Mouse (Mus musculus) kidney, adult 11 months (tissue): ENCODE data around the gene Ncoa6.
A peak's percentile ranks its signal among the peaks of the same experiment; 100 is the strongest.

Source experiments
- DNase-seq: peaks from one replicate; pipeline ENCODE4 v3.0.0; 2022

Gene Ncoa6

DNA sequence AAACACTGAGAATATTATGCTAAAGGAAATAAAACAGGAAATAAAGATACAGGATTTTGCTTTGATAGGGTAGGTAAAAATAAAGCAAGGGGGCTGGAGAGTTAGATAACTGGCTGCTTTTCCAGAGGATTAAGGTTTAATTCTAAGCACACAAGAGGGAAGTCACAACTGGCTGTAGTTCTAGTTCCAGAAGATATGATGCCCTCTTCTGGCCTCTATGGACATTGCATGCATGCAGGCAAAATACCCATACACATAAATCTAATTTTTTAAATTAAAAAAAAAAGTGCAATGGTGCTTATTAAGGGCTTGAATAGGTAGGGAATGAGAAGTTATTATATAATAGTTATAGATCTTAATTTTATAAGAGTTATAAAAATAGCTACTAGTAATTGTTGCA, 37.2 kb downstream of the Ncoa6 start:
- no peak for DNase-seq

DNA sequence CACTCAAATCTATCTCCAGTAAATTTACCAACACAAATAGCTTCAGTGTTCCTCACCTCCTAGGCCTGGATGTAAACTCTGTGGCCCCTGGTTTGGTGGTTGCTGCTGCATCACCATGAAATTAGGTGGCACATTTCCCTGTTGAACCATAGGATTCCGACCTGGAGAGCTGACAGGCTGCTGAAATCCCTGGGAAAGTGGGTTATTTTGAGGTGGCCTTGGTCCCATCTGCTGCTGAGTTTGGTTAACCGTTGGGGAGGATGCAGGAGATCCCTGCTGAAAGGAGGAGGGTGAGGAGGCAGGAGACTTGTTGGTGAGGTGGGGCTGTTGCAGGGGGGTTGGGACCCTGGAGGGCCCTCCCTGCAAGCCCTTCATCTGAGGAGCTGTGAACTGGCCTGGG, 52.8 kb downstream of the Ncoa6 start:
- DNase-seq: no peak

DNA sequence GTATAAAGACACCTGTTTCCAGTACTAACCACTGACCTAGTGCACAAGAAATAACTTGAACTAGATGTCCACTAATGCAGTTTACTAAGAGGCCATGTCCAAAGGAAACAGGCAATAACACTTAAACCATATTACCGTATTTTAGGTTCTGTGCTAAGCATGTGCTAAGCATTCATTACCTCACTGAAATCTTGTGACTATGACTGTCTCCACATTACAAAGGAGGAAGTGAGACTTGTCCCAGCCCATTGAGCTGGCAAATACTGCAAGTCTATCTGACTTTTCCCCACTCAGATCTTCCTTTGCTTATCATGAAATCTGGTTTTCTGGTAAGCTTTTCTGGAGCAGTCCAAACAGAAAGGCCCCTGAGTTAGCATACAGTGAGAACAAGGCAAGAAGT, 69.1 kb downstream of the Ncoa6 start:
- DNase-seq: no peak

DNA sequence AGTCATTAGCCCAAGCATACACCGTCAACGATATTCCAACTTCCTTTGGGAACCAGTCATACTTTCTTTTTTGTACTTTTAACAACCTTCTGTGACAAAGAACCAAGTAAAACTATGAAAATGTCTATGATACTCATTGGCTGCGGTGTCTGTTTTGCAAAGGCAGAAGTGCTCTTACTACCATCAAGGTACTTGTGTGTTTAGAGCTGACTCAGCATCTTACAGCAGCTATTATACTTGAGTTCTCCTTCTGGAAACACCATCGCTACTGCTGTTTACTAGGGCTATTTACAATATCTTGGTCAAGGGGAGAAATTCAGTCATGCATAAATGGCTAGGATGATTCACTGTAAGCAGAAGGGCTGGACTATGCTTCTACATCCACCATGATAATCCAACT, 71.8 kb downstream of the Ncoa6 start:
- DNase-seq: no peak

DNA sequence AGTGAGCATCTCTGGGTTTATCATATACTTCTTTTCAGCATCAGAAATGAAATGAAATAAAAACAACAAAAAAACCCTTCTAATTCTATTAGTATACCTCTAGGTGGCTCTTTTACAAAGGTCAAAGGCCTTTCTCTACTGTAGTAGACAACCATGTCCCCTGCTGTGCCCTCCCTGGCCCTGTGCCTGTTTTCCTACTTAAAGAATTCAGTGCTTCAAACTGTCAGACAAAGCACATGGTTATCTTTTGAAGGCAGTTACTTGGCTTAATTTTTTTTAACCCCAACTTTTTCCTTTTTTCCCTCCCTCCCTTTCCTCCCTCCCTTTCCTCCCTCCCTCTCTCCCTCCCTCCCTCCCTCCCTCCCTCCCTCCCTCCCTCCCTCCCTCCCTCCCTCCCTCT, 73.4 kb downstream of the Ncoa6 start:
- DNase-seq: no peak

DNA sequence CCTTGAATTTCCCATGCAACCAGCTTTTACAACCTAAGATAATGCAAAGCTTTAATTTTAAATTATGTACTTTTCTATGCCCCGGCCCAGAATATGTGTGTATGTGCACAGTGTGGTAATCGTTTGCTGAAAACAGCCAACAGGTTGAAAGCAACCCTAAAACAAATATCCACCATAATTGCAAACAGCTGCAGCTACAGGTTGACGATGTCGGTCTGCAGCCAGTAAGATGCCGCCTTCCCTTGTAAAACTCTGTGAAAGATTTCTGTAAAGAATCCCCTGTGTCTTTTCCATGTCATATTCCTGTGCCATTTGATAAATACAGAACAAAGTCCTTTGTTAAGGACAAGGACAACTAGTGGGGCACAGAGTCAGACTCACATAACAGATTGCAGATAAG, 79.1 kb downstream of the Ncoa6 start:
- DNase-seq: no peak

DNA sequence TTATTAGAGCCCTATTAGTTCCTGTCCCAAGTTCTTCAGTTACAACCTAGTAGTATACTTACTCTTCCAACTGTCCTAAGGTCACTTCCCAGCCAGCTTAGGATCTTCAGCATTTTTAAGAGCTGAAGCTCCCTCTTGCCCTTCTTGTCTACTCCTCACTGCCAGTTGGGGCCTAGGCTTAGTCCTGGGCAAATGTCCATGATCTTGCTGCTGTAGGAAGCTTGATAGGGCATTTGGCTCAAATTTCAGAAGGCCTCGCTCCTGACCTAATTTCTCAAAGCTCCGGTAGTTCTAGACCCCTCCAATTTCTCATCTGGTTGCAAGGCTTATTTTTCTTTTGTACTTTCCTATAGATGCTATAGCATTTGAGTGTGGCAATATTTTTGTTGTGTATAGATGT, 85.1 kb downstream of the Ncoa6 start:
- DNase-seq: no peak

DNA sequence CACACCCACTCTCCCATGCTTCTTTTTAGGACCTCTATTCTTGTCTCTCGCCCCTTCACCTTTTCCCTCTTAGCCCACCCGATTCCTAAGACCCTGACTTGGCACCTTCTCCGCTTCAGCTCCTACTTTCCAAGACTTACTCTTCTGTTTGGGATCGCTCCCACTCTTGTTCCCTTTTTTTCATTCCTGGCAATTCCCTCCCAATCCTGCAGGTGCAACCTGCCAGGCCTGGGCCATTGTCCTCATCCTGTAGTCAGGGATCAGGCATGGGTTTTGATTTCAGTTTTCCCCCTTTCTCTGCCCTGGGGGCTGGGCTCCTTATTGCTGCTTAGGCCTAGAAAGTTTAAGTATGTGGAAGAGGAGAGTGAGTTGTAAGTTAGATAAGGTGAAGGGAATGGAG, 86.6 kb downstream of the Ncoa6 start:
- DNase-seq: no peak

DNA sequence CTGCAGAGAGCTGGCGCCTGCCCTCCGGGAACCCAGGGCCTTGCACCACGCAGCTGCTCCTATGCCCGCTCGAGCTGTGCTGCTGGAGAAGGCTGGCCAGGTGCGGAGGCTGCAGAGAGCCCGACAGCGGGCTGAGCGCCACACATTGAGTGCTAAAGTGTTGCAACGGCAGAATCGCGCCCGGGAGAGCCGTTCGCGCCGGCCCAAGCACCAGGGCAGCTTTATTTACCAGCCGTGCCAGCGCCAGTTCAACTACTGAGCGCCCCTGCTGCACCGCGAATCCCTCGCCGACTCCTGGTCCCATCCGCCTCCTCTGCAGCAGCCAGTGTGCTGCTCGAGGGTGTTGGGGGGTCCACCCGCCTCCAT, 87.2 kb downstream of the Ncoa6 start:
- no peak for DNase-seq

DNA sequence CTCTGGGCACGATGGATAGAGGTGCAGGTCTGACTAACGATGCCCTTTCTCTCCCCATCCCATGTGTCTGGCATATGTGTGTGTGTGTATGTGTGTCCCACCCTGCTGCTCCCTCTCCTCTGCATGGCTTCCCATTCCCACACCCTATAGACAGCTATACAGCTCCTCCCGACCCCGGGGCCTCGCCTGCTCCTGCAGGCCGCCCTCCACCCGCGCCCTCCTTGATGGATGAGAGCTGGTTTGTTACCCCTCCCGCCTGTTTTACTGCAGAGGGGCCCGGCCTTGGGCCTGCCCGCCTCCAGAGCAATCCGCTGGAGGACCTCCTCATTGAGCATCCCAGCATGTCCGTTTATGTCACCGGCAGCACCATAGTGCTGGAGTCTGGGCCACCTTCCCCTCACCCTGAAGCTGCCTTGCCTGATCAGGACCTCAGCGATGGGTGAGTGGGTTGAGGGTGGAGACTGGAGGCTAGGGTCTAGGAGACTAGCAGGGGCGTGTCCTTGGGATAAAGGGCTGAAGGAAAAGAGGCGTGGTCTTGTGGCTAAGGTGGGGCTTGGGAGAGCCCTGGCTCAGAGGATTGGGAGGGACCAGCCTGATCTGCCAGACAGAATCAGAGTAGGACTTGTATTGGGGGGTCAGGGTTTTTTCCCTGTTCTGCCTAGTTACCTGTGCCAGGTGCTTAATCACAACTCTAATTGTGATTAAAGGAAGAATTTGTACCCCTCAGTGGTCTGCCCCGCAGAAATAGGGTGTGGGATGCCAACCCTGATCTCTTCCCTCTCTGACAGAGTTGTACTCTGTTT, 87.8 kb downstream of the Ncoa6 start:
- DNase-seq: no peak

DNA sequence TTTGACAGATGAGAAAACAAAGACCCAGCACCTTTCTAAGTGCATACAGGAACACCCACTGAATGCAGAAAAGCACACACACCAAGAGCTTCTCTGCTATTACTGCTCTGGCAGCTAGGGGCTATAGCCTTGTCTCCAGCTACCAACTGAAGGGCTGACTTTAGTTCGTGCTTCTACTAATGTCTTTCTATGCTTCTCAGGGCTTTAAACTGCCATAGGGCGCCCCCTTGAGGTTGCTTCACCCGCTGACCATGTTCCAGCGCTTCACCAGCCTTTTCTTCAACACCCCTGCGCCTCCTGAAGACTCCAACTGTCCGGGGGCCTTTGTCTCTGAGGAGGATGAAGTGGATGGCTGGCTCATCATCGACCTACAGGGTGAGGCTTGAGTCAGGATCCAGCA, 88.6 kb downstream of the Ncoa6 start:
- DNase-seq: peak; percentile 77

DNA sequence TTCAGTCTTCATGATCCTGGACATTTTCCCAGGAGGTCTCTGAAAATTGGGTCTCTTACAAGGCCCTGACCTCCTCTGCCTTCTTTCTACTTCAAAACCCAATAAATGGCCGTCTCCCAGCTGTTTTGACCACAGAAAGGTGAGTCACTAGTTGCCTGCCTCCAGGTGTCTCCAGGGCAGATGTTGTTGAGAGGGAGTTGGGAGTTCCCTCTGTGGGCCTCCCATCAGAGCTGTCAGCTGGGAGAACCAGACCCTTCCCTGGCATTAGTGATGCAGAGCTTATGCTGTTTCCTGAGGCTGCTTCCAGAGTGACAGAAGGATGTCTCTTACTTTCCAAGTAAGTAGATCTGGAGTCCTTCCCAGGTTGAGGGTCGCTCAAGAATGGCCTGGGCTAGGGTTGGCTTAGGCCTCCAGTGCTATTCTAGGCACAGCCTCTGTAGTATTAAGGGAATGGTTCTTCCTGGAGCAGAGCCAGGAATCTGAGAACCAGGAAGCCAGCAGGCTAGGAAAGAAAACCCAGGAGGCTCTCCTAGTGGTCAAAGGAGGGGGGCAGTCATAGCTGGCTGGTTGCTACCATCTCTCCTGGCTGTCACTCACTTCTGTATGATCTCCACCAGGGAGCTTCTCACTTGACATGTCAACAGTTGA, 90.8 kb downstream of the Ncoa6 start:
- DNase-seq: peak; percentile 66

DNA sequence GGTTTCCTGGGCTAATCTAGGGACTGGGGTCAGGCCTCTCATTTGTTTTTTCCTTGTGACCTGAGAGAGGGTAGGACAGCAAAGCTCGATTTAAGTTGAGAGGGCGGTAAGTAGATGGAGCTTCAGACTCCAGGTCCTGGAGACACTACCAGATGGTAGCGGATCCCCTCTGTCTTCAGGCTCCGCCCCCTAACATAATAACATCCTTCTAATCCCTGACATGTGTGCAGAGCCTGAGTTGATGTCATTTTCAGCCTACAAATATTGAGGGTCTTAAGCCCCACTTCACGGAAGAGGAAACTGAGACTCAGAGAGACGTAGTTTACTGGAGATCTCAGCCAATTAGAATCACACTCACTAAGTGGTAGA, 91.4 kb downstream of the Ncoa6 start:
- no peak for DNase-seq

DNA sequence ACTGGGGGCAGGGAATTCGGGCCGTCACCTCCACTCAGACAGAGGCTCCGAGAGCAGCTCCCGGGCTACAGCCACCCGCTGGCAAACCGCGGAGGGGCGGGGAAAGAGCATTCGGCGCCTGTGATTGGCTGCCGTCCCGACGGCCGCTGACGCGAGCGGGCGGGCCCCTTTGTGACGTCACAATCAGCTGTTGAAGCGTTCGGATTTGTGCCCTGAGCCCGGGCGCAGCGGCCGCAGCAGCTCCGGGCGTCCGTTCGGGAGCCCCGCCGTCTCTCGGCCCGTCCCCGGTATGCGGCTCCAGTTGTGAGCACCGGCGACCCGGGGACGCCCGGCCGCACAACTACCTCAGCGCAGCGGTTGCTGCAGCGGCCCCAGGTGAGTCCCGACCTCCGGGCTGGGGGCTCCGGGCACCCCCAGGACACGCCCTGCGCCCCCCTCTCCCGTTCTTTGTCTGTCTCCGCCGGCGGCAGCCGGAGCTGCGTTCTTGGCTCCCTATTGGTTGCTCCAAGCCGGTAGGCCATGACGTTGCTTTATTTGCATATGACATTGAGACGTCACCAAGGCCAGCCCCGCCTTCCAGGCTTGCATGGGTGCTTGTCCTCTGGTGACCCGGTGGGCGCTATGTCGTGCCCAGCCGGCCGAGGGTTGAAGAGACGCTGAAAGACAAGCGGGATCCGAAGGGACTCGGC, 91.9 kb downstream of the Ncoa6 start:
- peak; percentile 99 for DNase-seq

DNA sequence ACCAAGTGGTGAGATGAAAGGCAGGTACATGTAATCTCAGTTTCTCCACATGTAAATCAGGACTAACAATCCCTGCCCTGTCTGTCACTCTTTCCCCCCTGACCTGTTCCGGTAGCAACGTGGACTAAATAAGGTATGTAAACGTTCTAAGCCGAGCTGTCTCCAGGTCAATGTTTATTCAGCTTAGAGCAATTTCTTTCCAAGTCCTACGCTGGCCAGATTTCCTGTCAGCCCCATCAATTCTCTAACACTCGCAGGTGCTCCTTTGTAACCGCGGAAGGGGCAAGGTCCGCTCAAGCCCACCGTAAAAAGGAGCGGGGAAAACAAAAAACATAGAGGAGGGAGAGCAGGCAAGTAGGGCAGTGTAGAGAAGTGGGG, 92.6 kb downstream of the Ncoa6 start:
- peak; percentile 43 for DNase-seq

DNA sequence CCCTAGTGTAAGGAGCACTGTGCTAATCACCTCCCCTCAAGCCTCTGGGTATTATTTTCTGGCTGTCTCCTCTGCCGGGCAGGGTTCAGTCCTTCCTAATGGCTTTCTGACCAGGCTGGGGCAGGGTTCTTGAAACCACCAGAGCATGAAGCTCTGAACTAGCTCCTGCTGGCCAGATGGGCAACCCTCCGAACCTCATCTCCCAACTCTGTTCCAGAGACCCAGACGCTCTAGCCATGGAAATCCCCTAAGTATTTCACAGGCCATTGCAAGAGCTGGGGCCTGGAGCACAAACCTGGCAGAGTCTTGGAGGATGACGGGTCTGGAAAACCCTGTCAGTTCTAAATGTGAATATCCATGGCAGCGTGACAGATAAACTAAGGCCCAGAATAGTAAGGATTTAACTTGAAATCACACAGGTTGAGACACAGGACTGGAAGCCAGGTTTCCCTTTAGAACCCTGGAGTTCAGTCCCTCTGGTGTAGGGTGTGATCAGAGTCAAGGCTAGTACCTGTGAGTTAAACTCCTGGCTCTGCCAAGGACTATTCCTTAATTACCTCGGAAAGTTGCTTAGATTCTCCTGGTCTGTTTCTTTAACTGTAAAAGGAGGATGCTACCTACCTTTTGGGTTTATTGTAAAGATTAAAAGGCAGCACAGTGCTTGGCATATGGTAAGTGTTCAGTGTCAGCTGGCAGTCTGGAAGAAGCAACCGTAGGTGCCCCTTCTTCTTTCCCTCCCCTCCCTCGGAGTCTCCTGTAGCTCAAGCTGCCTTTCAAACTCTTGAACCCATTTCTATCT, 93.2 kb downstream of the Ncoa6 start, which contains the start of gene Trp53inp2:
Gene Trp53inp2 (plus strand): TSS at position 799 of the 799 bp plus-strand sequence.
- DNase-seq: peak; percentile 82

DNA sequence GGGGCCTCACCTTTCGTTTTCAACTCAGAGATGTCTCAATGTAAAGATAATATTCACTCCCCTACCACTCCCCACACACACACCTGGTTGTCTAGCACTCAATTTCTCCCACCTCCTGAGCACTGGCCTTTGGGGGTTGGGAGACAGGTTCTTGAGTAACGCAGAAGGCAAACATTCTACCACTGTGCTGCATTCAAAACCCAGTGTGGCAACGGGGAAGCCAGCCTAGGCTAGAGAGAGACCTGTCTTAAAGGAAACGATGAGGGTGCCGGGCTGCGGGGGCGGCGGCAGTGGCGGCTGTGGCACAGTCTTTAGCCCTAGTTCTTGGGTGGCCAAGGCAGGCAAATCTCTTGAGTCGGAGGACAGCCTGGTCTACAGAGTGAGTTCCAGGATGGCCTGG, 97.5 kb downstream of the Ncoa6 start:
- DNase-seq: no peak

DNA sequence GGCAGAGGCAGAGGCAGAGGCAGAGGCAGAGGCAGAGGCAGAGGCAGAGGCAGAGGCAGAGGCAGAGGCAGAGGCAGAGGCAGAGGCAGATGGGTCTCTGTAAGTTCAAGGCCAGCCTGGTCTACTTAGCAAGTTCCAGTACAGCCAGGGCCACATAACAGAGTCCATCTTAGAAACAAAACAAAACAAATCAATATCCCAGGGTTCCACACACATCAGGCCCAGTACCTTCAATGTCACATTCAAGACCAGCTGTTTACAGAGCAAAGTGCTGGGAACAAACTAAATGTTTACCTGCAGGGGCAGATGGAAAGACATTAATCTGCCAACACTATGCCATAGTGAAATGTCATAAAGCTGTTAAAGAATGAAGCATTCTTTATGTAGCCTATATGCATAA, 99.2 kb downstream of the Ncoa6 start:
- DNase-seq: no peak

DNA sequence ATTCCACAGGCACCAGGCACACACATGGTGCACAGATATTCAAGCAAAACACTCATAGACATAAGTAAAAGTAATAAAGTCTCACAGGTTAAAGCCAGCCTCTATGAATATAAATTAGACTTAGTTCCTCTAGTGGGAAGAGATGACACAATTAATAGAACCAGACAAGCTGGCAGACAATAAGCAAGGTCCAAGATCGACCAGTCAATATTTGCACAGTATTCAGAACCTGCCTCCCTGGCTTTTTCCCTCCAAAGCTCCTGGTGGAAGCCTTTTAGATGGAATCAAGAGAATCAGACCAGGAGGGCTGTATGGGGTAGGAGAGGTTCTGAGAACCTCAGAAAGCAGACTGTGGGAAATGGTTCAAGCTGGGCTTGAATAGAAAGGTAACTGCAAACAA, 99.8 kb downstream of the Ncoa6 start:
- no peak for DNase-seq

DNA sequence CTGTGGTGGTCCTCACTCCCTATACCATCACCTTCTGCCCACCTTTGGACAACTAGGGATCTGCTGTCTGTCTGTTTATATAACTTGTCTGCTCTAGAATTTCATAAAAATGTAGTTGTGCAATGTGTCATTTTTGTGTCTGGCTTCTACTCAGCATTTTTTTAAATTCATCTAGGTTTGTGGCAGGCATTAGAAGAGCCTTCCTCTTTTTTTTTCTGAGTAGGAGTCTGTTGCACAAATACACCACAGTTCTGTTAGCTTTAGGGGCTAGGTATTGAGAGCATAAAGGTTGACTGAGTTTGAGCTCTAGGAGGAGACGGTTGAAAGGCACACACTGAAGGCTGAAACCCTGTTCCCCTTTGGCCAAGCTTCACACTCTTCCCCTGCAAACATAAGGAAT, 100.4 kb downstream of the Ncoa6 start:
- DNase-seq: no peak

DNA sequence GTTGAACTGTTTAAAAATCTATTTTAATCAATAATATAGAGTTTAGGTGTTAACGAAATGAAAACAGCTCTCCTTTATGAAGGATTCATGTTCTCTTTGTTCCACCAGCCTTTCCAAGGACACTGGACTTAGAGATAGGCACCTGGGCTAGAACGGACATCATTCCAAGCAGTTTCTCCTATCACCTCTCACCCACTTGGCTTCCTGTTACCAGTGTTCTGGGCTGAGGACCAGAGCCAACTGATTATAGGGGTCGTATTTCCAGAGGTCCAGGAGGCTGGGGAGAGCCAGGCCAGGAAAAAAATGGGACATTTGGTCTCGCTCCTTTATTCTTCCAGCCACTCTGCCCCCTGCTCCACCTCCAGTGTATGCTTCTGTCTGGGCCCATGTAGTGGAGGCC, 101.2 kb downstream of the Ncoa6 start:
- DNase-seq: no peak

DNA sequence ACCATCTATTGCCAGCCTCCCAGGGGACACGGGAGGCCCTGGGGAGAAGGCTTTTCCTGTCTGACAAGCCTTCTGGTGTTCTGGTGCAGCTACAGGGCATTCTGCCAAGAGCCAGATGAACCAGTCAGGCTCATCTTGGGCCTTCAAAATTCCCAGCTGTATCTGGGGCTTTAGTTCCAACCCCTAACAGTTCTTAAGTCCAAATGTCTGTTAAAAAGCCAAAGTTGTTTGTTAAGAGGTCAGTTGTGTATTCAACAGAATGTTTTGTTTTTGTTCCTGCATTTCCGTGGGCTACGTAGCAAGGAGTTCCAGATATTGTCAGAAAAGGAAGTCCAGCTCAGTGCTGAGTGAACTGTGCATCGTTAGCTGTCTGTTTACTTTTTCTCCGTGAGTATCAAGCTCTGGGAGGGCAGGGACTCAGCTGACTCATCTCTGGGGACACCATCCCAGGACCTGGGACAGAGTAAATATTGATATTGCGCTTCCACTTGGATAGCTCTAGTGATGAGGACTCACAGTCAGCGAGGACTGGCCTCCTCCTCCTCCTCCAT, 104.3 kb downstream of the Ncoa6 start:
- DNase-seq: peak; percentile 56

DNA sequence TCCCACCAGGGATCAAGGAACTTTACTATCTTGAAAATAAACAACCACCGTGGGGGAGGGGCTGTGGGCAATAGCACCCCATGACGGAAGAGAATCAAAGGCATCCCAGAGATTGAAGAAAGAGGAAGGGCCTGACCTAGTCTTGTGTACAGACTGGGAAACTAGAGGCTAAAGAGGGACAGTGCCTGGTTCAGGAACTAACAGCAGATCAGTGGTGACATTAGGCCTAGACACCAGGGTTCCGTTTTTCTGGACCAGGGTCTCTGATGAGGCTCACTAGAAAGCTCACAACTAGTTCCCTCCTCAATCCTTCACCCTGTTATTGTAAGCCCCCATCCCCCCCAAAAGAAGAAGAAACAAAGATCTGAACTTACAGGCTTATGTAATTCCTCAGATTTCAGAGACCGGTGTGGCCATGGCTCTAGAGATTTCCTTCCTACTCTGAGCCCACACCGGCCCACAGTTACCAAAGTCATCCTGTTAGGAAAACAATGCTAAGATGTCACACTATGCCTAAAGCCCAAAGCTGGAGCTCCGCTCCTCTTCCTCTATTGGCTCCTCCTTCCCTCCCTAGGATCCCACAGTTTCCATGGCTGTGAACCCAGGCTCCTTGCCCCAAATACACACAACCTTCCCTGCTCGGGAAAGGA, 105.9 kb downstream of the Ncoa6 start:
- DNase-seq: no peak
